Mouse (Mus musculus) intestine, embryonic 15.5 days (tissue): ENCODE results near the gene Chp1. TPM values are rescaled to one million over a fixed set of nuclear protein-coding genes. Genes with fewer than 3 reads are reported as not detected.
A peak's percentile ranks its signal among the peaks of the same experiment; 100 is the strongest.
"Not testable (repeated sequence)": the region's sequence is repeated elsewhere in the genome, so short reads cannot be mapped to it uniquely, and the experiment has no call there.

Experiments
- ATAC-seq: fragments of 200-750 bp; cut with Nextera tagmentation; 2 replicates; pipeline ENCODE4 v1.8.0; 2017; ENCODE audit warnings: moderate TSS enrichment, moderate library complexity
- H3K27ac ChIP-seq: fragments of 300-500 bp; sonication (generic); 2 replicates; pipeline ENCODE4 v1.5.1; 2015; ENCODE audit warnings: mild to moderate bottlenecking, inconsistent platforms
- H3K27me3 ChIP-seq: fragments of 300-500 bp; sonication (generic); replicated peaks from 2 replicates; pipeline ENCODE4 v1.6.1; 2015; ENCODE audit warnings: inconsistent platforms
- H3K36me3 ChIP-seq: fragments of 300-500 bp; sonication (generic); 2 replicates; pipeline ENCODE4 v1.6.1; 2015; ENCODE audit warnings: inconsistent platforms
- H3K4me1 ChIP-seq: fragments of 300-500 bp; sonication (generic); replicated peaks from 2 replicates; pipeline ENCODE4 v1.6.1; 2015; ENCODE audit warnings: inconsistent platforms
- H3K4me2 ChIP-seq: fragments of 300-500 bp; sonication (generic); replicated peaks from 2 replicates; pipeline ENCODE4 v1.6.1; 2015; ENCODE audit warnings: mild to moderate bottlenecking, inconsistent platforms
- H3K4me3 ChIP-seq: fragments of 300-500 bp; sonication (generic); replicated peaks from 2 replicates; pipeline ENCODE4 v1.5.1; 2015; ENCODE audit warnings: inconsistent platforms
- H3K9ac ChIP-seq: fragments of 300-500 bp; sonication (generic); 2 replicates; pipeline ENCODE4 v1.6.1; 2015; ENCODE audit warnings: inconsistent platforms
- H3K9me3 ChIP-seq: fragments of 300-500 bp; sonication (generic); 2 replicates; pipeline ENCODE4 v1.6.1; 2016; ENCODE audit warnings: inconsistent platforms
- WGBS: fragments of 180-500 bp; shearing (Covaris S2); methylation state at CpG from one replicate; pipeline ENCODE4 v1.1.7; 2015; 5-methylcytosine and 5-hydroxymethylcytosine counted together
- polyA plus RNA-seq: library from polyadenylated mRNA; unstranded; fragments of >200 nt; fragmentation: Nextera tagmentation; extraction: Ambion mirVana; gene quantifications from 2 replicates; pipeline ENCODE4 v1.2.1, GENCODE M21; 2015

Gene Chp1
- 53.6 and 54.9 TPM in 2 replicates for polyA plus RNA-seq

GRCm38 (mm10) chr2:119547522-119548370, at the start of gene Chp1, which contains the start of gene Exd1:
Chp1 (plus strand) TSS chr2:119547697.
Exd1 (minus strand) TSS chr2:119547627.
- Histone ChIP-seq H3K9me3 (no peaks in the 10 kb centered on the region), H3K27me3 (no peaks in the 10 kb centered on the region), H3K4me2 (peak within 1 kb of the TSS; percentile 84), H3K27ac (peak within 1 kb of the TSS; percentile 74), H3K4me3 (peak within 1 kb of the TSS; percentile 59), H3K9ac (peak within 1 kb of the TSS; percentile 65), H3K4me1 (peaks cover 4% of the 10 kb centered on the region; the same call in 1 of the 2 replicates), H3K36me3 (no peaks in the 10 kb centered on the region)
- under 1% methylated on average over 57 of the region's 57 CpGs for WGBS
- ATAC-seq = peak; percentile 99

DNA sequence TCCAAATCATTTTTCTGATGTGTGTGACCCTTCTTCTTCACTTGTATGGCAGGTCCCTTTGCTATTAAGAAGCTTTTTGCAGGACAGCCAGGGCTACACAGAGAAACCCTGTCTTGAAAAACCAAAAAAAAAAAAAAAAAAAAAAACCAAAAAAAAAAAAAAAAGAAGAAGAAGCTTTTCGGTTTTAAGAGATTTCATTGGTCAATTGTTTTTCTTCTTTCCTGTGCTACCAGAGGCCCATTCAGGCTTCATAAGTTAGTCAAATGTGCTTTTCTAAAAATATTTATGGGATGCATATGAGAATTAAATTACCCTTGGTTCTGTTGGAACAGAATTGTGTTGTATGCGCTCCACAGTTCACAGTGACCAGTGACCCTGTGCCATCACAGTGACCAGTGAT, 48.6 kb upstream of the Chp1 start:
- H3K4me2 ChIP-seq = no peak overlapping the region
- no peaks in the 10 kb centered on the region for H3K36me3 ChIP-seq
- H3K4me1 ChIP-seq = no peaks in the 10 kb centered on the region
- H3K4me3 ChIP-seq = no peak overlapping the region
- no peaks in the 10 kb centered on the region for H3K27me3 ChIP-seq
- no peak overlapping the region for H3K9ac ChIP-seq
- ATAC-seq = no peak
- H3K9me3 ChIP-seq = no peaks in the 10 kb centered on the region
- 84% methylated on average over 2 of the region's 2 CpGs for WGBS
- no peak overlapping the region for H3K27ac ChIP-seq

DNA sequence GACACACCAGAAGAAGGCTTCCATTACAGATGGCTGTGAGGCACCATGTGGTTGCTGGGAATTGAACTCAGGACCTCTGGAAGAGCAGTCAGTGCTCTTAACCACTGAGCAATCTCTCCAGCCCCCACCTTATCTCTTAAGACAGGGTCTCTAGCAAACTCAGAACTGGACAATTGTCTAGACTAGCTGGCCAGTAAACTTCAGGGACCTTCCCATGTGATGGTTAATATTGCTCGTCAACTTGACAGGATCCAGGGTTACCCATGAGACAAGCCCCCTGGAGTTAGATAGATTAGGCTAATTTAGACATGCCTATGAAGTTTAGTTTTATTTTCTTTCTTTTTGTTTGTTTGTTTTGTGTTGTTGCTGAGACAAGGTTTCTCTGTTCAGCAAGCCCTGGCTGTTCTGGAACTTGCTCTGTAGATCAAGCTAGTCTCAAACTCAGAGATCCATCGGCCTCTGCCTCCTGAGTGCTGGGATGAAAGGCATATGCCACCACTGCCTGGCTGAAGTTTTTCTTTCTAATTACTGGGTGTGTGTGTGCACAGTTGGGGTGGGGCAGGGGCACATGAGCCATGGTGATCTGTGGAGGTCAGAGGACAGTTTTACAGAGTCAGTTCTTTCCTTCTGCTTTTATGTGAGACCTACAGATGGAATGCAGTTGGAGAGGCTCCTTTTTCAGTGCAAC, 46.4 kb upstream of the Chp1 start:
- Histone ChIP-seq H3K4me2 (no peak overlapping the region), H3K4me1 (no peaks in the 10 kb centered on the region), H3K27ac (peak overlapping the region; percentile 77), H3K4me3 (no peak overlapping the region), H3K27me3 (no peaks in the 10 kb centered on the region), H3K9ac (no peak overlapping the region), H3K36me3 (no peaks in the 10 kb centered on the region), H3K9me3 (no peaks in the 10 kb centered on the region)
- WGBS = 55% methylated on average over 2 of the region's 2 CpGs
- ATAC-seq = peak; percentile 97

DNA sequence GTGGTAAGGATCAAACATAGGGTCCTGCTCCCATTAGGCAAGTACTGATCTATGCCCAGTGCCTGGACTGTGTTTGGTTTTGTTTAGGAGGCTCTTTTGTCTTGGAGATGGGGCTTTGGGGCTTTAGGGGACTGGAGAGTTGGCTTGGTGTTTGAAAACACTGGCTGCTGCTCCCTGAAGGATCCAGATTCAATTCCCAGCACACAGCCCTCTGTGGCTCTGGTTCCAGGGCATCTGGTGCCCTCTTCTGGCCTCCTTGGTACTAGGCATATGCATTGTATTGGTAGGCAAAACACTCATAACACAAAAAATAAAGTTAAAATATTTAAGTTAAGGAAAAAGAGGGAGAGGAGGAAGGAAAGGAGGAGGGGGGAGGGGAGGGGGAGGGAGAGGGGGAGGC, 40.4 kb upstream of the Chp1 start:
- Histone ChIP-seq H3K4me1 (no peaks in the 10 kb centered on the region), H3K27ac (no peak overlapping the region), H3K27me3 (no peaks in the 10 kb centered on the region), H3K36me3 (no peaks in the 10 kb centered on the region), H3K4me3 (no peak overlapping the region), H3K9me3 (no peaks in the 10 kb centered on the region), H3K9ac (no peak overlapping the region), H3K4me2 (no peak overlapping the region)
- ATAC-seq = no peak

DNA sequence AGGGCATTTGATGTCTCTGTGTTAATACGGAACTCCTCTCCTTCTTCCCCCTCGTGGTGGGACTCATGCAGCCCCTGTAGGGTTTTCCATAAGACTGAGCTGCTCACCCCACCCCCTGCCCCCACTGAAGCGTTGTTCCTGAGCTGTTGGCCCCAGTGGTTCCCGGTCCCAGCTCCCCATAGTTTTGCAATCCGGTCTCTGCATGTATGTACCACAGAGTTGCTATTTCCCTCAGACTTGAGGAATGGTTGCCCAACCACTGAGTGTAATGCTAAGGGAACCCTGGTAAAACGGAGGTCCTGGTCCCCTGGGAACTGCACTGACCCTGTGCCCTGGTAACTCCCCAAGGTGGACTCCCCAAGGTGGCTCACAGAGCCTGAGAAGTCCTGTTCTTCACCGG, 39.0 kb upstream of the Chp1 start:
- WGBS = 60% methylated on average over 7 of the region's 7 CpGs
- ATAC-seq, H3K9ac ChIP-seq, H3K27ac ChIP-seq, H3K27me3 ChIP-seq, H3K4me3 ChIP-seq, H3K36me3 ChIP-seq, H3K4me2 ChIP-seq, H3K4me1 ChIP-seq, H3K9me3 ChIP-seq: not testable (repeated sequence)

- no peak overlapping the region for H3K27ac ChIP-seq
- no peaks in the 10 kb centered on the region for H3K36me3 ChIP-seq
- H3K27me3 ChIP-seq = no peaks in the 10 kb centered on the region
- 89% methylated on average over 2 of the region's 2 CpGs for WGBS
- no peak for ATAC-seq
- no peak overlapping the region for H3K4me3 ChIP-seq
- H3K9me3 ChIP-seq = no peaks in the 10 kb centered on the region
- no peak overlapping the region for H3K9ac ChIP-seq
- no peaks in the 10 kb centered on the region for H3K4me1 ChIP-seq
- no peak overlapping the region for H3K4me2 ChIP-seq
Observed at GRCm38 (mm10) chr2:119510856-119511255, 36.6 kb upstream of the Chp1 start.

DNA sequence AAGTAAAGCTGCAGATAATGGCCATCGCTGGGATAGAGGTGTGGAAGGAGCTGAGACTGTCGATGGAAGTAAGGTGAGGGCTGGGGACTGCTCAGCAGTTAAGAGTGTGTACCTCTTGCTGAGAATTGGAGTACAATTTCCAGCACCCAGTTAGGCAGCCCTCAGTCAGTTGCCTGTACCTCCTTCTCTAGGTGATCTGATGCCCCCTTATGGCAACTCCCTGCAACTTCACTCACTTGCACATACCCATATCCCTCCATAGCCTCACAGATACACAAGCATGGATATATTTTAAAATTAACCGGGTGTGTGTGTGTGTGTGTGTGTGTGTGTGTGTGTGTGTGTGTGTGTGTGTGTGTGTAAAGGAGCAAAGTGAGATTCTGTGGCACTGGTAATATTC, 35.2 kb upstream of the Chp1 start:
- H3K27me3 ChIP-seq = no peaks in the 10 kb centered on the region
- WGBS = 79% methylated on average over 3 of the region's 3 CpGs
- no peak overlapping the region for H3K4me2 ChIP-seq
- no peak for ATAC-seq
- H3K36me3 ChIP-seq = no peaks in the 10 kb centered on the region
- no peak overlapping the region for H3K4me3 ChIP-seq
- H3K9ac ChIP-seq = no peak overlapping the region
- H3K4me1 ChIP-seq = no peaks in the 10 kb centered on the region
- H3K9me3 ChIP-seq = no peaks in the 10 kb centered on the region
- no peak overlapping the region for H3K27ac ChIP-seq

GRCm38 (mm10) chr2:119514026-119514522, 33.4 kb upstream of the Chp1 start:
- Histone ChIP-seq H3K27ac (no peak overlapping the region), H3K27me3 (no peaks in the 10 kb centered on the region), H3K9me3 (no peaks in the 10 kb centered on the region), H3K9ac (no peak overlapping the region), H3K4me1 (no peaks in the 10 kb centered on the region), H3K4me2 (no peak overlapping the region), H3K36me3 (no peaks in the 10 kb centered on the region), H3K4me3 (no peak overlapping the region)
- WGBS = 70% methylated on average over 3 of the region's 3 CpGs
- ATAC-seq = no peak

- Histone ChIP-seq H3K4me3 (no peak overlapping the region), H3K9me3 (no peaks in the 10 kb centered on the region), H3K9ac (no peak overlapping the region), H3K4me2 (no peak overlapping the region), H3K27ac (no peak overlapping the region), H3K4me1 (no peaks in the 10 kb centered on the region), H3K36me3 (no peaks in the 10 kb centered on the region), H3K27me3 (no peaks in the 10 kb centered on the region)
- ATAC-seq = no peak
- WGBS = 36% methylated on average over 5 of the region's 5 CpGs
Observed at GRCm38 (mm10) chr2:119516811-119517210, 30.7 kb upstream of the Chp1 start.

GRCm38 (mm10) chr2:119520550-119520949, 26.9 kb upstream of the Chp1 start:
- Histone ChIP-seq H3K4me3 (no peak overlapping the region), H3K27me3 (no peaks in the 10 kb centered on the region), H3K27ac (no peak overlapping the region), H3K9me3 (no peaks in the 10 kb centered on the region), H3K4me2 (no peak overlapping the region), H3K36me3 (no peaks in the 10 kb centered on the region), H3K9ac (no peak overlapping the region), H3K4me1 (no peaks in the 10 kb centered on the region)
- WGBS = 62% methylated on average over 7 of the region's 7 CpGs
- no peak for ATAC-seq

GRCm38 (mm10) chr2:119523836-119524235, 23.7 kb upstream of the Chp1 start:
- H3K4me1 ChIP-seq = no peaks in the 10 kb centered on the region
- ATAC-seq = no peak
- 76% methylated on average over 4 of the region's 4 CpGs for WGBS
- H3K4me2 ChIP-seq = no peak overlapping the region
- H3K27me3 ChIP-seq = no peaks in the 10 kb centered on the region
- no peak overlapping the region for H3K9ac ChIP-seq
- no peaks in the 10 kb centered on the region for H3K36me3 ChIP-seq
- no peaks in the 10 kb centered on the region for H3K9me3 ChIP-seq
- no peak overlapping the region for H3K4me3 ChIP-seq
- H3K27ac ChIP-seq = no peak overlapping the region

- H3K9ac ChIP-seq = no peak overlapping the region
- WGBS = 41% methylated on average over 4 of the region's 4 CpGs
- no peaks in the 10 kb centered on the region for H3K36me3 ChIP-seq
- H3K4me3 ChIP-seq = no peak overlapping the region
- H3K9me3 ChIP-seq = no peaks in the 10 kb centered on the region
- H3K4me1 ChIP-seq = no peaks in the 10 kb centered on the region
- H3K27me3 ChIP-seq = no peaks in the 10 kb centered on the region
- peak; percentile 71 for ATAC-seq
- no peak overlapping the region for H3K4me2 ChIP-seq
- H3K27ac ChIP-seq = no peak overlapping the region
Observed at GRCm38 (mm10) chr2:119525422-119525821, 22.1 kb upstream of the Chp1 start.
